Mouse (Mus musculus): ENCODE data around the gene Lrrc8c. TPM values are rescaled to one million over a fixed set of nuclear protein-coding genes. Genes with fewer than 3 reads are reported as not detected.
A peak's percentile ranks its signal among the peaks of the same experiment; 100 is the strongest.

The Lrrc8c gene
- polyA plus RNA-seq, 1 experiment from 2014 or later, result 23.0 TPM

GRCm38 (mm10) chr5:105648648-105649287, 129.6 kb downstream of the Lrrc8c start:
- DNase-seq (ENCODE audit: low spot score), result peak; percentile 83
- TF ChIP-seq EP300 (IDR thresholded peaks at IDR 0.05) (peak; percentile 77), CTCF (IDR thresholded peaks at IDR 0.05) (peak; percentile 37)
- peak; percentile 85 for ATAC-seq
- H3K27ac ChIP-seq (ENCODE audit: low read length), result peak overlapping the region; percentile 92
- H3K36me3 ChIP-seq (ENCODE audit: insufficient read depth, low read length), result no peaks in the 10 kb centered on the region
- 21% methylated on average over 7 of the region's 7 CpGs for WGBS
- H3K4me2 ChIP-seq (replicated peaks; ENCODE audit: low read depth, low read length), result no peak overlapping the region
- H3K4me3 ChIP-seq (ENCODE audit: low read depth, low read length), result no peak overlapping the region
- H3K9me3 ChIP-seq (ENCODE audit: low read length), result no peaks in the 10 kb centered on the region
- no peak overlapping the region for H3K9ac ChIP-seq (replicated peaks; ENCODE audit: low read depth)
- no peaks in the 10 kb centered on the region; the same call in 1 of the 2 replicates for H3K4me1 ChIP-seq (ENCODE audit: insufficient read depth, low read depth, low read length)
- no peaks in the 10 kb centered on the region for H3K27me3 ChIP-seq (replicated peaks; ENCODE audit: insufficient read depth, low read length)

GRCm38 (mm10) chr5:105649514-105650001, 130.4 kb downstream of the Lrrc8c start:
- WGBS, result 68% methylated on average over 10 of the region's 10 CpGs
- TF ChIP-seq CTCF (IDR thresholded peaks at IDR 0.05), result no peak
- peak; percentile 76 for TF ChIP-seq EP300 (IDR thresholded peaks at IDR 0.05)
- no peaks in the 10 kb centered on the region for H3K27me3 ChIP-seq (replicated peaks; ENCODE audit: insufficient read depth, low read length)
- ATAC-seq (peak; percentile 87), DNase-seq (ENCODE audit: low spot score) (peak; percentile 79)
- peak overlapping the region; percentile 92 for H3K27ac ChIP-seq (ENCODE audit: low read length)
- no peak overlapping the region for H3K9ac ChIP-seq (replicated peaks; ENCODE audit: low read depth)
- no peaks in the 10 kb centered on the region for H3K9me3 ChIP-seq (ENCODE audit: low read length)
- H3K4me1 ChIP-seq (ENCODE audit: insufficient read depth, low read depth, low read length), result no peaks in the 10 kb centered on the region; the same call in 1 of the 2 replicates
- H3K4me3 ChIP-seq (ENCODE audit: low read depth, low read length), result no peak overlapping the region
- no peaks in the 10 kb centered on the region for H3K36me3 ChIP-seq (ENCODE audit: insufficient read depth, low read length)
- no peak overlapping the region for H3K4me2 ChIP-seq (replicated peaks; ENCODE audit: low read depth, low read length)

GRCm38 (mm10) chr5:105650728-105651479, 131.7 kb downstream of the Lrrc8c start:
- DNase-seq (ENCODE audit: low spot score), result peak; percentile 69
- H3K4me1 ChIP-seq (ENCODE audit: insufficient read depth, low read depth, low read length), result no peaks in the 10 kb centered on the region; the same call in 1 of the 2 replicates
- H3K27me3 ChIP-seq (replicated peaks; ENCODE audit: insufficient read depth, low read length), result no peaks in the 10 kb centered on the region
- H3K9me3 ChIP-seq (ENCODE audit: low read length), result no peaks in the 10 kb centered on the region
- TF ChIP-seq EP300 (IDR thresholded peaks at IDR 0.05) (no peak; the same call in none of the 2 replicates), CTCF (IDR thresholded peaks at IDR 0.05) (no peak)
- H3K4me3 ChIP-seq (ENCODE audit: low read depth, low read length), result no peak overlapping the region; the same call in 1 of the 2 replicates
- WGBS, result 65% methylated on average over 8 of the region's 8 CpGs
- ATAC-seq, result no peak
- peak overlapping the region; percentile 27; the same call in 1 of the 2 replicates for H3K4me2 ChIP-seq (replicated peaks; ENCODE audit: low read depth, low read length)
- no peak overlapping the region for H3K9ac ChIP-seq (replicated peaks; ENCODE audit: low read depth)
- H3K27ac ChIP-seq (ENCODE audit: low read length), result peak overlapping the region; percentile 74
- H3K36me3 ChIP-seq (ENCODE audit: insufficient read depth, low read length), result no peaks in the 10 kb centered on the region

GRCm38 (mm10) chr5:105651561-105651991, 132.4 kb downstream of the Lrrc8c start:
- Histone ChIP-seq H3K27me3 (replicated peaks; ENCODE audit: insufficient read depth, low read length) (no peaks in the 10 kb centered on the region), H3K9me3 (ENCODE audit: low read length) (no peaks in the 10 kb centered on the region), H3K4me1 (ENCODE audit: insufficient read depth, low read depth, low read length) (no peaks in the 10 kb centered on the region; the same call in 1 of the 2 replicates), H3K9ac (replicated peaks; ENCODE audit: low read depth) (no peak overlapping the region), H3K4me2 (replicated peaks; ENCODE audit: low read depth, low read length) (peak overlapping the region; percentile 27; the same call in 1 of the 2 replicates), H3K4me3 (ENCODE audit: low read depth, low read length) (no peak overlapping the region; the same call in 1 of the 2 replicates), H3K36me3 (ENCODE audit: insufficient read depth, low read length) (no peaks in the 10 kb centered on the region), H3K27ac (ENCODE audit: low read length) (peak overlapping the region; percentile 74)
- WGBS, result 18% methylated on average over 11 of the region's 11 CpGs
- DNase-seq (ENCODE audit: low spot score) (peak; percentile 34), ATAC-seq (no peak)
- TF ChIP-seq EP300 (IDR thresholded peaks at IDR 0.05) (no peak), CTCF (IDR thresholded peaks at IDR 0.05) (no peak)

- Histone ChIP-seq H3K27me3 (replicated peaks; ENCODE audit: insufficient read depth, low read length) (no peaks in the 10 kb centered on the region), H3K4me1 (ENCODE audit: insufficient read depth, low read depth, low read length) (no peaks in the 10 kb centered on the region), H3K9me3 (ENCODE audit: low read length) (no peaks in the 10 kb centered on the region), H3K4me3 (ENCODE audit: low read depth, low read length) (no peak overlapping the region), H3K4me2 (replicated peaks; ENCODE audit: low read depth, low read length) (0 out of 2 replicates have a peak overlapping the region, but pooled peaks have one; percentile 19), H3K27ac (ENCODE audit: low read length) (no peak overlapping the region), H3K9ac (replicated peaks; ENCODE audit: low read depth) (no peak overlapping the region), H3K36me3 (ENCODE audit: insufficient read depth, low read length) (no peaks in the 10 kb centered on the region)
- peak; percentile 51 for ATAC-seq
- WGBS, result 17% methylated on average over 15 of the region's 15 CpGs
- peak; percentile 95 for TF ChIP-seq CTCF (IDR thresholded peaks at IDR 0.05)
- TF ChIP-seq EP300 (IDR thresholded peaks at IDR 0.05), result no peak
- DNase-seq (ENCODE audit: low spot score), result peak; percentile 82
Measured at GRCm38 (mm10) chr5:105654237-105655063, 135.3 kb downstream of the Lrrc8c start.
